Mouse (Mus musculus) layer of hippocampus, postnatal 36 days (tissue): ENCODE data around the gene Fndc3b. TPM values are rescaled to one million over a fixed set of nuclear protein-coding genes. Genes with fewer than 3 reads are reported as not detected.

Experiments used
- DNase-seq, 2 experiments: peaks; one replicate each; pipeline ENCODE4 v3.0.0; 2022
- total RNA-seq, 2 experiments: library from RNA; stranded (reverse); gene quantifications; 2 replicates each; pipeline ENCODE4 v1.2.3; 2021

The Fndc3b gene
- total RNA-seq, 2 experiments from 2014 or later, result 21.0 to 22.9 TPM

DNA sequence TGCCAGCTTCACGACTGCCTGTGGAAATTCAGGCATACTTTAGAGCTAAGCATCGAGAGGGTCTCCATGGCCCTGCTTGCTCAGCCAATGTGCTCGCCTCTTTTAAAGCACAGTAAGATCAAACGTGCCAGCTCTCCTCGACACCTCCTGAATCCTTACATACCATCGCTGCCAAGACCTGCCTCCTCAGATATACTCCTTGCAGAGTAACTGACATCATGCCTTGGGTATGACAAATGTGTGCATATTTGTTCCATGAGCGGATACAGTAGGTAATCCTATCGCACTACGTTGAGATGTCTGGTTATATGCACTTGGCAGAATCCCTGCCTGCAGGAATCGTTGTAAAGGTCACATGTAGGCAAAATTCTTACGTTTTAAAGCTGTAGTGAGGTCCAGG, 120.3 kb downstream of the Fndc3b start:
- no peak for DNase-seq

DNA sequence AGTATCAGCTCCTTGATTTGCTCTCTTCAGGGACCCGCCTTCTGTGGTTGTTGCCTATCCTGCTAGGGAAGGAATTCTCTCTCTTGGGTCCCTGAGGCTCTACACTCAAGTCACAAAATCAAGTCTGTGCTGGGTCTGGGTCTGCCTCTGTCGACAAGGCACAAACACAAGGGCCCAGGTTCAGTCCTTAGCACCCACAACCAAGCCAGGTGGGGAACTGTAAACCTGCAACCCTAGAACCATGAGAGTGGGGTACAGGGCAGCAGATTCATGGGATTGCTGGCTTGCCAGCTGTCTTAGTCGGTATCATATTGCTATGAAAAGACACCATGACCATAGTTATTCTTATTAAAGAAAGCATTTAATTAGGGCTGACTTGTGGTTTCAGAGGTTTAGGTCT, 121.8 kb downstream of the Fndc3b start:
- DNase-seq, result no peak

DNA sequence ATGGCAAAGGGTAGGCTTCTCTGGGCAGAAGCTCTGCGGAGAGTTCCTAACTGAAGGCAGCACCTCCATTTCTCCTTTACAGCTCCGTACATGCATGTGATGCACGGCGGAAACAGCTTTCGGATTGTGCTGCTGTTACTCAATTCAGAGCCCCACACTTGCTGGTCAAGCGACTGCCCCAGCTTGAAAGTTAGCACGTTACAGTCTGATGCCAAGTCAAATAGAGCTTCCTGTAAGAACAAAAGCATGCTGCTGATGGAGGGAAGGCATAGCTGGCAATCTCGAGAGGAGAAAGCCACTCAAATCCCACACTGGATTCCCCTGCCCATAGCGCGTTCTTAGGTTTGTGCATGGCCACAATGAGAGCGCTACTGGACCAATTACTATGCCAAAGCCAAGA, 122.5 kb downstream of the Fndc3b start:
- DNase-seq, result no peak

DNA sequence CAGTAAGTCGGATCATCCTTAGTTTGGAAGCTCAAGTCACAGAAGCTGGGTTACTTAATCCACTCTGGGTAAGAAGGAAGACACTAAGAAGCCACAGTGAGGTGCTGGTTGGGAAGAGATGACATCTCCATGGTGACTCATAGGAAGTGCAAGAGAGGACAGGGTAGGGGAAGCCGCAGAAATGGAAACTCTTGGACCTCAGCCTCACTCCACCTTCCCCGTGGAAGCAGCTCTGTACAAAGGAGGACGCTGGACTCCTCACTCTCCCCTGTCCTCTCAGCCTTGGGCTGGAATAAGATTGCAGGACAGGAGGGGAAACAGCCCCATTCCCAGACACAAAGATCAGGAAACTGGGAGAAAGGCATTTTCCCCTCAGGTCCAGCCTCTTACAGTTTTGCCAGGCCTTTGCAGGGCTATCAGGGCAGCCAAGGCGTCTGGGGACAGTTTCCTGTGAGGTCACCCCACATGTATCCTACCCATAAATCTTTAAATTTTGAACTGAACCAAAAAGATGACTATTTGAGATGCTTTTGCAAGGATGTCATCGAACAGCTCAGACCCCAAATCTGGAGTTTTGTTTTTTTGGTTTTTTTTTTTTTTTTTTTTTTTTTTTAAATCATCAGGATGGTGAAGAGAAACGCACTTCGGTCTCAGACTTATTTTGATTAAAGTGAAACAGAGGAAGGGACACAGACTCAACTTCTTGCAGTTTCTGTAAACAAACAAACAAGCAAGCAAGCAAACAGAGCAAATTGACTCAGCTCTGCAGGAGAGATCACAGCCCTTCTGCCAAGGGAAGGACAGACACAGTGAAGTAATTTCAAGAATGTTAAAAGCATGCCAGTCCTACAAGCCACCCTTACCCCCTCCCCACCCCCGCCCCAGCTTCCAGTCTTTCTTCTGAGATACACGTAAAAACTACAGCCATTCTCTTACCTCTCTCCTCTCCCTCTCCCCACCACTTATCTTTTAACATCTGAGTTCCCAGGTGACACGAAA, 126.2 kb downstream of the Fndc3b start:
- DNase-seq, result no peak

DNA sequence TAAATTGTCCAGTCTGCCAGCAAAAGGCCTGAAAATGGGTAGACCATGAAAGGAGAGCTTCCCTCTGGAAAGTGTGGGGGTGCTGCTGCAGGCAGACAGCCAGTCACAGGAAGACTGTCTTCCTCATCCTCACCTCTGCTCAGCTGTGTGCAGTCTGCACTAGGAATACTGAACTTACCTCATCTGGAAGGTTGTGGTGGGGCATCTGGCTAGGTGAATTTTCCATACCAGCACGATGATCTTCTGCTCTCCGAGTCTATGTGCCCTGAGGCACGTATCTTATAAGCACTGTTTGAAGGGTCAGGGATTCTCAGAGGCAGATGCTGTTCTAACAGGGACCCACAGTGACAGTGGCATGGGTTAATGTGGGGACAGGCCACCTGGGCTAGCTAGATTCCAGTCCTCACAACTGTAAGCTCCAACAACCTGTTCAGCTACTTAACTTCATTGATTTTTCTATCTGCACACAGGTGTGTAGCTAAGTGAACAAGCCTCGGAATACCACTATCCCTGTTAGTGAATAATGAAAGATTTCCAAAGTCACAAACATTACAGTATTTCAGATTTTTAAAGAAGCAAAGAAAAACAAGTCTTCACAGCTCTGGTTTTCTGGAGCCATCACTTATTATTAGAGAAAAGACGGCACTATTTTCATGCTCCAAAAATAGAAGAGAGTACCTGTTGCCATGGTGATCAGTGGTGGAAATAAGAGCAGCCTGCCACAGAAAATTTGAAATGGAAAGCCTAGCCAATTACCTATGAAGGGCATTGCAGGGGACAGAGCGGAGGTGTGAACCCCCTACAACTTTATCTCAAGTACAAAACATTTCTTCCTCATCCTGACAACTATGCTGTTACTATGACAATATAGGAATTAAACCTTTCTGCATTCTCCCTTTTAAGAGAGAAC, 128.9 kb downstream of the Fndc3b start:
- no peak for DNase-seq

DNA sequence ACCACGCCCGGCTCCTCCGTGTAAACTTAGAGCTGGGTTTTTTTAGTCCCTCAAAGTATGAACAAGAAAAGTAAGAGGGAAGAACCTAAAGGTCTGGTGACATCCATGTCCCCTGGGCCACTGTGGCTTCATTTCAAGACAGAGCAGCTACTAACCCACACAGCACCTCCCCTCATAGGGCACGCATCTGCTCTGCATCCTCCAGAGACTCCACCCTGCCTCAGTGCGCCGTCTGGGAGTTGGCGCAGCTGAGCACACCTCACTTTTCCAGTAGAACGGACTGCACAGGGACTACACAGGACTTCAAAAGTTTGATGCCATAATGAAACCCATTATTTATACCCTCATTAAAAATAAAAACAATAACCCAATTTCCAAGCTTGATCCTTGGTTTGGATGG, 130.2 kb downstream of the Fndc3b start:
- no peak for DNase-seq

DNA sequence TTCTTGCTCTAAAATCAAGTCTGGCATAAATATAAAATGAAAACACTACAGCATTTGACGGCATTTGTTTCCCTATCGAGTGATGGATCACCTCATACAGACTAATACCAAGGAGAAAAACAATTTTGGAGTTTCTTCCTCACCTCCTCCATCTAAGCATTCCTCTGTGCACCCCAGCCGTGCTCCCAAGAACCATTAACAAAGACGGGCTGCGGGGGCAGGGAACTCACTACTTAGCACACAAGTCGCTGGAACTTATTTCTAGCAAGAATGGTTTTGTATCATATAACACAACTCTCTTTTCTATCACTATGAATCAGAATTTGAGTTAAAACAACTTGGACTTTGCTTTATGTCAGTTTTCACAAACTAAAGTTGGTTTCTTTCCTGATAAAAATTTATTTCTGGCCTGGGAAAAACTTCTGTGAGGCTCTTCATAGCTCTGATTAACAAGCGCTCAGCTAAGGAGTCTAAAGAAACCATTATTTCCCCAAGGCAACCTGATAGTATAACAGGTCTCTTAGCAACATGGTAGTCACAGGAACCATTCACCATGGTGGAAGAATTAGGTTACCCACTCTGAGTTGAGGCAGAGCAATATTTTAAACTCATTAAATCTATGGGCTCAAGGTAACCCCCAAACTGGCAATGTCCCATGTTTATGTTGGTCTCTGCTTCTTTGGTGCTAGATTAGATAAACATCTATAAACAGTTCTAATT, 131.1 kb downstream of the Fndc3b start:
- no peak for DNase-seq

DNA sequence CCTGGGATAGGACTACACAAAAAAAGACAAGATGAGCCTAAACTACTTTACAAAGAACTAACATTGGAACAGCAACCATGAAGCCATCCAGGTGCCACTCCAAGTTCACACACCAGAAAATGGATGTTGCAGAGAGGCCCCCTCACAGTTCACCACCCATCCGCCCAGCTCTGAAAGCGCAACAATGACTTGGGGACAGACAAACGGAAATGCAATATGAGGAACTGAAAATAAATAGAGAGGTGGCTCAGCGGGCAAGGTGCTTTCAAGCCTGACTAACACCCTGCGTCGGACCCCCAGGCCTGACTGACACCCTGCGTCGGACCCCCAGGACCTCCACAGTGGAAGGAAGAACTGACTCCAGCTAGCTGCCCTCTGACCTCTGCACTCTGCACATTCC, 131.9 kb downstream of the Fndc3b start:
- no peak for DNase-seq

DNA sequence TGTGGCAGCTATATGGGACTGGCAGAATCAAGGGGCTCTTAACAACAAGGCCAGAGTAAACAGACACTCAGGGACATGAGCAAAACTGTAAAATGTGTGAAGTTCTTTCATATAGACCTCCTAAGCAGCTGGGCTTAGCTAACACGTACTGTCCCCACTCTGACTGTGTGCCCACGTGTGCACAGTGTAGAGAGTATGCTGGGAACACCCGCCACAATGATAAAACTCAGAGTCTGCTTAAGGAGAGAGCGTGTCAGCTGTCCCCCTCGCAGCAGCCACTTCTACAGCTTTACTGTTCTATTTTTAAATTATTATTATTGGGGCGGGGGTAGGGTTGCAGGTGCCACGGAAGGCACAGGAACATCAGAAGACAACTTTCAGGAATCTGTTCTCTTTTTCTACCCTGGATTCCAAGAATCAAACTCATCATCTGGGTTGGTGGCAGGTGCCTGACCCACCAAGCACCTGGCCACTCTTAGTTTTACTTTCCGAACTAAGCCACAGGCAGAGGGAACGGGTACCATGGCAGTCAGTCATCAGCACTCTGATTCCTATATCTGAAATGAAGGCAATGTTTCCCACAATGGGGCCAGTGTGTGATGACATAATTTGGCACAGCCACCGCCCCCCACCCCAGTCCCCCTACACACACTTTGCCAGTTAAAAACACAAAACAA, 133.6 kb downstream of the Fndc3b start:
- no peak for DNase-seq

DNA sequence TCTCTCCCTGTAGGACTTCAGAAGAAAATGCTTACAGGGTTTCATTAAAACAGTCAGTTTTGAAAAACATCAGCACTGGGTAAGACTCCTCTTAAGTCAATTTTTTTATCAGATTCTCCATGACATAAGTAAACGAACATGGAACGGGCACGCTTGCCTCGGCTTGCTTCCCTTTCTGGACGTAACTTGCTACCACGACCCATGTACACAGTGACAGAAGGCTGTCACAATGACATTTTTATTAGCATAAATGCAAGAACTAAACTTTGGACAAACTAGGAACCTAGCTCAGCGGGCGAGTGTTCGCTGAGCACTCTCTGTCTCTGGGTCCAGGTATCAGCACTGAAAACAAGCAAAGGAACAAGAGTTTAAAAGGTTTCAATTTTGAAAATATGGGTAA, 136.9 kb downstream of the Fndc3b start:
- DNase-seq, result no peak

DNA sequence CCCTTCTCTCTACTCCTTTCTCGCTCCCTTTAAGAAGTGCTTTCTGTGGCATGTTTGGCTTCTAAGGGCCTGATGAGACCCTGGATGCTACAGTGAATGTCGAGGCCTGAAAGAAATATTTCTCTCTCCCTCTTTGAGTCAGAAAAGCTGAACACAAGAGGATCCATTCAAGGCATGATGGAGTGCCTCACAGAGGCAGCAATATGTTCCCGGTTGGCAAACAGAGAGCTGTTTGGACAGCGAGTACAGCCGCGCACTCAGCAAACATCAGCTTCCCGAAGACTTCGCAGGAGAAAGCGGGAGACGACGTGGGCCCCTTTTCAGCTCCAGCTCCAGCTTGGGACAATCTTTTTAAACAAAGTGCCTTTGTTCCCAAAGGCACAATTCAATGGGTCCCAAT, 137.6 kb downstream of the Fndc3b start:
- no peak for DNase-seq

DNA sequence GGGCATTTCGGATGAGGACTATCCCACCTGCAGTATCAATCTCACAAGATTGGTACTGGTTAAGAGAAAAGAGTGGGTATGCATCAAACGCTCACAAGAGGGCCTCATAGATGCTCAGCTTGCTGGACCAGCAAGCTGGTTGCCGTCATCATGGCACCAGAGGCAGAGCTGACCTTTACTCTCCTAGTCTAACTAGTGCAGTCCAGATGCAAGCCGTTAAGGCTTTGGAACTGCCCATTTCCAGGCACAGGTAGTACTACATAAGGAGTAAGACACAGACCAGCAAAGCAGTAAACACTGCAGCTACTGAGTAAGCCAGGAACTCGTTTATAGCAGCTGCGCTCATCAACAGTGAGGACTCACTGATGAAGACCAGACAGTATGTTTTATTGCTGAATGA, 138.8 kb downstream of the Fndc3b start:
- DNase-seq, result no peak

DNA sequence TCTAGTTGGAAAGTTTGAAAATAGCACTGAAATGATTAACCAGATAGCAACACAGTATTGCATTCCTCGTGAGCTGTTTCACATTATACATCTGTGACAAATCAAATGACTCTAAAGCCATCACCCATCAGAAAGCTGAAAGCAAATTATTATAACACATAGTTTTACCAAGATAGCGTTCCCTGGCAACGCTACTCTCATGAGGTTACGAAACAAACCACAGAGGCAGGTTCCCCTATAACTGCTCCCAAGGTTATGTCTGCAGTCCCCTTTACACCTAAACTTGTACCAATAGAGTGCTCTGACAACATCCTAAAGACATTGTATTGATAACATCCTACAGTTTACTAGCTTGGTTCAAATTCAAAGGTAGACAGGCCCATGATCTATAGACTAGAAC, 145.8 kb downstream of the Fndc3b start:
- DNase-seq, result no peak

DNA sequence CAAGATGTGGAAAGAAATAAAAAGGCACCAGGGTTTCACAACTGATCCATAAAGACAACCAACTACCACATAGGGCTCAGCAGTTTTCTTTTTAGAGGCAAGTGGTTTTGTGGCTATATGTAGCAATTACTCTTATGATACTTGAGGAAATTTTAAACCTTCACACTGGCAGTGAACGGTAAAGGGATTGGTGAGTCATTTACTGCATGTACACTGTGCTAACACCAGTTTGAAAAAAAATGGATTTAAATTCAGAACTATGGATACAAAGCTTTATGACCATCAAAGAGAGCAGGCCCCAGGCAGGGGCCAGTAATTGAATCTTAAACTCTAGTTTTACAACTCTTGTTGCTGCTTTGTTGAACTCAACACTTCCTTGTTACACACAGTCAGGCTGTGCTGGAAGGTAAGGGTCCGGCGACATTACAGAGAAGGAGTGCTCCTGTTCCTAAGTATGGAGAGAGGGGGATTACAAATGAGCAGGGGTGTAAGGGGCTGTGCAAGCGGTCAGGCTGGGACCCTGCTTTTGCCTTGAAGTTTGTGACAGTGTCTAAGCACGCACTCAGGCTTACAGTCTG, 148.0 kb downstream of the Fndc3b start:
- DNase-seq, result no peak

DNA sequence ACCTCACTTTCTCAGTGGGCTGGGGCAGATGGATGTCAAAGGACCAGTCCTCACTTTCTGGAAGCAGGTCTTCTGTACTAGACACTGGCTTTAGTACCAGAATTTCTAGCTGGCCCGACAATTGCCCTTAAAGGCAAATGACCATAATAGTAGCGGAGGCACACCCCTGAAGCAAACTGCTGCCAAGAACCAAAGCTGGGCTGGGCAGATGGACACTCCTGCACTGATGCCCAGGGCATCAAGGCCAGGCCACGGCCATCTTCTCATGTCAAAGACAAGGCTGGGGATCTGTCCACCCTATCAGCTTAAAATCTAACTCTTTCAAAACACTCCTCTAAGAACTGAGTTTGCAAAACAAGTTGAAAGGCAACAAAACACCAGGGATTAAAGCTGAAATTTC, 148.6 kb downstream of the Fndc3b start:
- no peak for DNase-seq

DNA sequence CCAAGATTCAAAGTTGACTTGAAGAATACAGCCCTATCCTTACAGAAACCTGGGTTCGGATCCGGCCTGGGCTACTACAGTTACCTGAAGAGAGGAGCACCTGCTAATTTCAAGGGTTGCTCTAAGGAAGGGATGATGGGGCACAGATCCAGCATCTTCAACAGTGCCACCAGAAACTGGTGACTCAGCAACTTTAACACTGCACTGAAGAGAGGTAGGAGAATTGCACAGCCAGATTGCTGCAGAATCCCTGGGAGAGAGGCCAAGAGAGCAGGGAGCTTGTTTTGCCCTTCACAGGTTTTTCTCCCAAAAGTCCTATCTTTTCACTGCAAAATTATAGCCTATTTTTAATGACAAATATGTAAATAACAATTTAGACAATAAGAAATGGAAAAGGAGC, 149.2 kb downstream of the Fndc3b start:
- DNase-seq, result no peak

DNA sequence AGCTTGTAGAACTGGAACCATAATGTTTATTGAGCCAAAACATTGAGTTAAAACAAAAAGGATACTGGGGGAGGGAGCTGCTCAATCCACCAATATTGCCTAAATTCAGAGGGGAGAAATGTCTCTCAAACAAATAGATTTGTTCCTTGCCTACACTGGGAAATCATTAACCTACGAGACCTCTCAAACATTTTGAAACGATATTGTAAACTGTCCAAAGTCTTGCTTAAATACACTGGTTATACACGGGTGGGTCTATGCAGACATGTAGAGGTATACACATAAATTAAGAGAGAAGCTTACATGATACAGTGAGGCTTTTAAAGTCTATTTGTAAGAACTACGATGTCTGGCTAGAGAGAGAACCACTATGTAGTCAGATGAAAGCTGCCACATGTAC, 151.8 kb downstream of the Fndc3b start:
- no peak for DNase-seq

DNA sequence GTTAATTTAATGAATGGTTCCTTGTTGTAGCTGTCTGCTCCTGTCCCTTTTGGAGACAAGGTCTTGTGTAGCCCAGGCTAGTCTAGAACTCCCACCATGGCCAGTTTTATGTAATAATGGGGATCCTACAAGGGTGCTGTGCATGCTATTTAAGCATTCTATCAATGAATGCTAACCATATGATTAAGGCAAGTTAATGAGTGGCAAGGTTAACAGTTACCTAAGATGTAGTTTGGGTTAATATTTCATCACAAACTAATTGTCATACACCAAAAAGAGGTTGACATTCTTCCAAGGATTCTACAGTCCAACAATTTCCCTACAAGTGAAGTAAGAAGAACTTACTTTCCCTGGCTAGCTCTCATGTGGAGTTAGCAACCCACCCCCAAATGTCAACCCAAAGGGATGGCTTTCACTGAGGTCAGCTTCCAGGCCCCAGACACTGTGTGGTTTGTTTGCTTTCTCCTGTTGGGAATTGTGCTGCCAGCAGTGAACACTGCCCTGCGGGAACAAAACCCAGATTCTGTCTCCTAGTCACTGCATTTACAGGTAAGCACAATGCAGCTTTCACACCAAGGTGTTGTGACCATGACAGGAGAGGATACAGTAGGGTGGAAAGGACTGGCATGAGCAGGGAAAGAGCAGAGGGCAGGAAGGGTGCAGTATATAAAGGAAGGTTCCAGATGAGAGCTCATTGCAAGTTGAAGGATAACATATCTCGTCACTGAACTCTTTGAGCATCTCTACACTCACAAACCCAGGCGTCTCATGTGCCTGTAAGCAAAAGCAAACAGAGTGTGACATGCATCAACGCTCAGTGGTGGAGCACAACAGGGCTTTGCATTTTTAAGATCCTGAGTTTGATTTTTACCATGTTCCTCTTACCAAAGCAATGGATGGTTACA, 153.8 kb downstream of the Fndc3b start:
- DNase-seq, result no peak

DNA sequence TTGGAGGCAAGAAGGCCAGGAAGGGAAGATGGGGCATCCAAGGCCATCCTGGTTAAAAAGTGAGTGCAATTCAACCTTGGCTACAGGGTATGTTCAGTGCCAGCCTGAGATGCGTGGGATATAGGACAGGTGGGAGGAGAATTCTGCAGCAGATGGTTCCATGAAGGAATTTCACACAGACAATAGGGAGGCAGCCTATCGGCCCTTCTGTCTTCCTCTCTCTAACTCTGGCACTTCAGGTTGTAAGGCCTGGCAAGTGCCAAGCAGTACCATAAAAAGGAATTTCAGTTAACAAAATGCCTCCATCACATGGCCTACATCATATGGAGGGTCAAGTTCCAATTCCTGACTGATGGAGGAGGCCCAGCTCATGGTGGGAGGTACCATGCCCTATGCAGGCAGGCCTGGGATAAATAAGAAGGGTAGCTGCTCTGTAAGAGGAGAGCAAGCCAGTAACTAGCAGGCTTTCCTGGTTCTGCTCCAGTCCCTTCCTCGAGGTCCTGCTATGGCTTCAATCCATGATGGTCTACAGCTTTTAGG, 155.6 kb downstream of the Fndc3b start:
- no peak for DNase-seq

DNA sequence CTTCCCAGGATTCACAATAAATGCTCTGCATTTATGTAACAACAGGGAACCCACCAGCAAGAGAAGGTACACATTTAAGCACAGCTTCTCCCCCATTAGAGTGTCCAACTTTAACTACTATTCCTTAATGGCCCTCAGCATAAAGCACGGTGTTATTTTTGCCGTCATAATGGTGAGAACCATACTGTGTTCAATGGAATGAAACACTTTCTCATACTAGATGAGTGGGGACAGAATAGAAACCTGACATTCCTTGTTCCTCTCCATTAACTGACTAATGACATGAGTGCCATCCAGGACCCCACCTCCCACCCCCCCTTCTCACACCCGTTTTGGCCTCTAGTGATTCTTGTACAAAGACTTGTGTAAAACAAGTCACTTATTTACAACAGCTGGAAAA, 156.8 kb downstream of the Fndc3b start:
- no peak for DNase-seq
